Mouse (Mus musculus) CH12.LX (cell line): ENCODE measurements at regions not wholly inside any gene's neighbourhood (a gene's known extent, or its start where the extent isn't known, plus 50 kb on each side); places are given as distances from the start of the nearest gene placed in this dataset.

Experiments used
- DNase-seq: peaks from one replicate; pipeline ENCODE4 v3.0.0-alpha.2; 2013; ENCODE audit errors: extremely low read depth
- H3K27ac ChIP-seq: 2 replicates; pipeline ENCODE4 v1.5.1; 2012; ENCODE audit warnings: low read depth, mild to moderate bottlenecking, control low read depth, moderate library complexity; ENCODE audit not compliant: insufficient read depth
- H3K27me3 ChIP-seq: replicated peaks from 2 replicates; pipeline ENCODE3; 2012; ENCODE audit warnings: inconsistent platforms
- H3K36me3 ChIP-seq, 2 experiments: replicated peaks in 1 of 2; 2 replicates each; pipeline versions ENCODE3 to v1.6.1; 2012; ENCODE audit warnings: inconsistent platforms in 1 of 2, low read length in 1 of 2, mild to moderate bottlenecking in 1 of 2, mixed read lengths in 1 of 2, moderate library complexity in 1 of 2; ENCODE audit not compliant: control insufficient read depth in 1 of 2, insufficient read depth in 1 of 2
- H3K4me1 ChIP-seq, 2 experiments: 2 replicates each; pipeline ENCODE4 v1.6.1; 2012; ENCODE audit warnings: inconsistent platforms in 1 of 2, moderate library complexity in 1 of 2; ENCODE audit not compliant: insufficient read depth in 2 of 2, control insufficient read depth in 1 of 2
- H3K4me2 ChIP-seq: 2 replicates; pipeline ENCODE4 v1.6.1; 2012; ENCODE audit warnings: low read depth, mild to moderate bottlenecking, control low read depth; ENCODE audit not compliant: poor library complexity, insufficient read depth, severe bottlenecking
- H3K4me3 ChIP-seq, 3 experiments: fragments of 150-350 bp in 1 of 3; sonication (generic) in 1 of 3; replicated peaks in 1 of 3; 2 replicates each; pipeline versions ENCODE3 to v1.5.1; 2011 to 2012; ENCODE audit warnings: low read depth in 2 of 3, low read length in 2 of 3, mild to moderate bottlenecking in 2 of 3, moderate library complexity in 2 of 3, control low read depth in 1 of 3, improper control_type of control experiment in 1 of 3, inconsistent platforms in 1 of 3, mixed read lengths in 1 of 3; ENCODE audit not compliant: poor library complexity in 1 of 3
- H3K79me2 ChIP-seq: replicated peaks from 2 replicates; pipeline ENCODE4 v1.6.1; 2012; ENCODE audit warnings: mild to moderate bottlenecking, moderate library complexity; ENCODE audit not compliant: control insufficient read depth, poor library complexity, insufficient read depth, severe bottlenecking; ENCODE audit errors: extremely low read depth
- H3K9ac ChIP-seq: 2 replicates; pipeline ENCODE4 v1.6.1; 2012; ENCODE audit warnings: low read depth, mild to moderate bottlenecking, control low read depth, moderate library complexity; ENCODE audit not compliant: insufficient read depth
- H3K9me3 ChIP-seq: replicated peaks from 2 replicates; pipeline ENCODE3; 2012; ENCODE audit warnings: low read length, inconsistent platforms, mixed read lengths
- CHD1 ChIP-seq: IDR thresholded peaks from 2 replicates; pipeline ENCODE4 v1.6.1; 2012; ENCODE audit warnings: low read depth, low read length, improper control_type of control experiment, inconsistent platforms
- CHD2 ChIP-seq: IDR thresholded peaks from 2 replicates; pipeline ENCODE4 v1.6.1; 2011; ENCODE audit warnings: low read length, improper control_type of control experiment
- ELF1 ChIP-seq: IDR thresholded peaks from 2 replicates; pipeline ENCODE4 v1.6.1; 2014; ENCODE audit warnings: low read depth, mild to moderate bottlenecking, inconsistent platforms, low read length, improper control_type of control experiment
- IRF4 ChIP-seq: IDR thresholded peaks from 2 replicates; pipeline ENCODE4 v1.6.1; 2014; ENCODE audit warnings: low read depth, mild to moderate bottlenecking, inconsistent platforms, low read length, improper control_type of control experiment
- JUN ChIP-seq: IDR thresholded peaks from 2 replicates; pipeline ENCODE4 v1.6.1; 2011; ENCODE audit warnings: low read depth, mild to moderate bottlenecking, low read length, improper control_type of control experiment, moderate library complexity; ENCODE audit not compliant: insufficient read depth
- JUND ChIP-seq: conservative IDR thresholded peaks from 2 replicates; pipeline ENCODE4 v1.6.1; 2011; ENCODE audit warnings: low read depth, low read length, improper control_type of control experiment
- KAT2A ChIP-seq: IDR thresholded peaks from 2 replicates; pipeline ENCODE4 v1.6.1; 2012; ENCODE audit warnings: low read length, improper control_type of control experiment, inconsistent platforms; ENCODE audit not compliant: insufficient replicate concordance
- MAFK ChIP-seq: IDR thresholded peaks from 2 replicates; pipeline ENCODE4 v1.6.1; 2011; ENCODE audit warnings: low read length, improper control_type of control experiment; ENCODE audit not compliant: insufficient replicate concordance
- MAX ChIP-seq: IDR thresholded peaks from 2 replicates; pipeline ENCODE4 v1.6.1; 2011; ENCODE audit warnings: low read length, improper control_type of control experiment
- MEF2A ChIP-seq: IDR thresholded peaks from 2 replicates; pipeline ENCODE4 v1.6.1; 2014; ENCODE audit warnings: low read depth, mild to moderate bottlenecking, inconsistent platforms, low read length, improper control_type of control experiment, borderline replicate concordance
- NRF1 ChIP-seq: IDR thresholded peaks from 2 replicates; pipeline ENCODE4 v1.6.1; 2014; ENCODE audit warnings: low read depth, mild to moderate bottlenecking, inconsistent platforms, low read length, improper control_type of control experiment, moderate library complexity
- PAX5 ChIP-seq: IDR thresholded peaks from 2 replicates; pipeline ENCODE4 v1.6.1; 2012; ENCODE audit warnings: low read length, inconsistent platforms, mixed read lengths
- POLR2AphosphoS2 ChIP-seq: IDR thresholded peaks from 2 replicates; pipeline ENCODE4 v1.6.1; 2011; ENCODE audit warnings: low read depth, low read length, improper control_type of control experiment
- RAD21 ChIP-seq: IDR thresholded peaks from 2 replicates; pipeline ENCODE4 v1.6.1; 2011; ENCODE audit warnings: low read depth, mild to moderate bottlenecking, low read length, improper control_type of control experiment, moderate library complexity
- RCOR1 ChIP-seq: conservative IDR thresholded peaks from 2 replicates; pipeline ENCODE4 v1.6.1; 2012; ENCODE audit warnings: low read depth, mild to moderate bottlenecking, inconsistent platforms, low read length, improper control_type of control experiment
- TCF12 ChIP-seq: IDR thresholded peaks from 2 replicates; pipeline ENCODE4 v1.6.1; 2014; ENCODE audit warnings: low read depth, mild to moderate bottlenecking, inconsistent platforms, low read length, improper control_type of control experiment
- UBTF ChIP-seq: IDR thresholded peaks from 2 replicates; pipeline ENCODE4 v1.6.1; 2012; ENCODE audit warnings: low read depth, mild to moderate bottlenecking, inconsistent platforms, low read length, improper control_type of control experiment, moderate library complexity
- USF1 ChIP-seq: IDR thresholded peaks from 2 replicates; pipeline ENCODE4 v1.6.1; 2014; ENCODE audit warnings: low read depth, mild to moderate bottlenecking, inconsistent platforms, low read length, improper control_type of control experiment
- USF2 ChIP-seq: conservative IDR thresholded peaks from 2 replicates; pipeline ENCODE4 v1.6.1; 2011; ENCODE audit warnings: low read depth, low read length, improper control_type of control experiment
- ZKSCAN1 ChIP-seq: IDR thresholded peaks from 2 replicates; pipeline ENCODE4 v1.6.1; 2012; ENCODE audit warnings: low read depth, inconsistent platforms, low read length, improper control_type of control experiment, borderline replicate concordance
- dilution Hi-C: fragments of 300-500 bp; cut with MboI; formaldehyde crosslinking; loops from 2 replicates; pipeline ENCODE4 v1.14.3; 2020; ENCODE audit warnings: low sequenced_read_pairs; ENCODE audit not compliant: extremely low pct_unique_long_range_greater_than_20kb, extremely low pct_ligation_motif_present
- in situ Hi-C: fragments of 300-500 bp; cut with MboI; formaldehyde crosslinking; loops from 3 replicates; pipeline ENCODE4 v1.14.3; 2019; ENCODE audit warnings: low sequenced_read_pairs, low pct_ligation_motif_present, low pct_unique_long_range_greater_than_20kb, mixed read lengths

DNA sequence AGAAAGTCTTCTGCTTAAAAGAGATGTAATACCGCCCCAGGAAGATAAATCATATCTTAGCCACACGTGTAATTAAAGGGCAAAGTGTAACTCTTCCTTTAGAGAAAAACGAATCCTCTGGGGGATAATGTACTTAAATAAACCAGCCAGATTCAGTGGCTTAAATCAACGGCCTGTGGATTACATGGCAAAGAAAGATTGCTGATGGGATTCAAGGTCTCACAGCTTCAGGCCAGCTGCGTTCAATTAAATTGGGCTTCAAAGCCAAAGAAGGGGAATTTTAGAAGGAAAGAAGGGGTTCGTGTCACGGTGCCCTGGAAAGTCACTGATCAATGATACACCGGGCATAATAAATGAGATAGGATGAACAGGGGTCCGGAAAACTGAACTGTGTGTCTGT lies 123.2 kb upstream of the A730009L09Rik start:
- Histone ChIP-seq H3K36me3 (no peaks in the 10 kb centered on the region), H3K9ac (no peak overlapping the region), H3K27ac (no peak overlapping the region), H3K4me3 (no peak overlapping the region), H3K27me3 (no peaks in the 10 kb centered on the region), H3K4me1 (no peaks in the 10 kb centered on the region), H3K79me2 (no peaks in the 10 kb centered on the region), H3K4me2 (no peak overlapping the region), H3K9me3 (no peaks in the 10 kb centered on the region)
- TF ChIP-seq CHD2 (no peak), UBTF (no peak), ELF1 (no peak), TCF12 (no peak), JUND (no peak), USF1 (no peak), POLR2AphosphoS2 (no peak), ZKSCAN1 (no peak), RCOR1 (no peak), MEF2A (no peak)
- DNase-seq, result no peak
- in situ Hi-C loops (no loop called here), dilution Hi-C loops (no loop called here)

DNA sequence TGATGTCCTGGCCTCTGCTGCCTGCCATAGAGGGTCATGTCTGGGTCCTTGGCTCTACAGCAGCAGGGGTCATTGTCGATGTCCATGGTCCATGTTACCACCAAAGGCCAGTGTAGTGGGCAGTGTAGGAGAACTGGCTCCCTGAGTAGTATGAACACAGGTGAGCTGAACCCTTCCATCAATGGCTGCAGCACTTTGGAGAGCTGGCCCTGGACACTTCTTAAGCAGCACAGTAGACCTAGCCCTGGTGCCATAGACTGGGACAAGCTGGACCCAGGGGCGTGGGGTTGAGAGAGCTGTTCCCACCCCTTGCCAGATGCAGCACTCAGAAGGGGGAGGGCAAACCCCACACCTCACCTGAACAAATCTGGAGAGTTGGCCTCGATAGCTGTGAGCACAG lies 120.0 kb upstream of the A730009L09Rik start:
- no peaks in the 10 kb centered on the region for H3K9me3 ChIP-seq
- H3K27ac ChIP-seq, result no peak overlapping the region
- TF ChIP-seq PAX5, result no peak
- no peak for TF ChIP-seq USF2
- TF ChIP-seq MAFK, result no peak
- TF ChIP-seq UBTF, result no peak
- no peak for TF ChIP-seq IRF4
- no peak for TF ChIP-seq NRF1
- TF ChIP-seq ELF1, result no peak
- in situ Hi-C loops, result no loop called here
- no peak overlapping the region for H3K4me2 ChIP-seq
- DNase-seq, result no peak
- no peak overlapping the region for H3K4me3 ChIP-seq
- H3K9ac ChIP-seq, result no peak overlapping the region
- no peaks in the 10 kb centered on the region for H3K79me2 ChIP-seq
- H3K27me3 ChIP-seq, result no peaks in the 10 kb centered on the region
- no peaks in the 10 kb centered on the region for H3K4me1 ChIP-seq
- dilution Hi-C loops, result no loop called here
- H3K36me3 ChIP-seq, result no peaks in the 10 kb centered on the region

DNA sequence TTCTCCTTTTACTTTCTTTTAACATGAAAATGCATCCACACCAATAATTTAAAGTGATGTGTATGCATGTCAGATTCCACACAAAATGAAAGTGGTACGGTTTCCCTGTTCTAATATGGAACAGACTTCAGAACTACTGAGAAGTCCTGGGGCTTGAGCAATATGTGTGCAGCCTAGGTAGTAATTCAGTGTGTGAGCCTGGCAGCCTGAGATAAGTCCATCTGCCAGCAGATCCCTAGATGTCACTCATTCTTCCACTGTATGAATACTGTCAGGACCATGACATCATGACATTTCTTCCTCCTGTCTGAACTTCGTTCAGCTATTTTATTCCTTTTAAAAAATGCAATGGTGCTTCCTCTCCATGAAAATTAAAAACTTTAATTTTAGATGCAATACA lies 93.3 kb upstream of the A730009L09Rik start:
- no peaks in the 10 kb centered on the region; a peak in 1 of 4 replicates for H3K4me1 ChIP-seq
- no peaks in the 10 kb centered on the region for H3K36me3 ChIP-seq
- no peak overlapping the region for H3K27ac ChIP-seq
- H3K9ac ChIP-seq, result no peak overlapping the region
- in situ Hi-C loops, result no loop called here
- H3K27me3 ChIP-seq, result no peaks in the 10 kb centered on the region
- H3K4me3 ChIP-seq, result no peak overlapping the region
- H3K9me3 ChIP-seq, result no peaks in the 10 kb centered on the region
- dilution Hi-C loops, result no loop called here
- no peaks in the 10 kb centered on the region for H3K79me2 ChIP-seq
- TF ChIP-seq JUN, result no peak
- TF ChIP-seq USF1, result no peak
- no peak for TF ChIP-seq CHD1
- TF ChIP-seq MAX, result no peak
- no peak for TF ChIP-seq PAX5
- no peak for TF ChIP-seq RAD21
- TF ChIP-seq KAT2A, result no peak
- no peak overlapping the region for H3K4me2 ChIP-seq
- DNase-seq, result no peak
